Mouse (Mus musculus) forebrain, embryonic 11.5 days (tissue): ENCODE results near the gene Kcnk10. TPM values are rescaled to one million over a fixed set of nuclear protein-coding genes. Genes with fewer than 3 reads are reported as not detected.

Source experiments
- ATAC-seq: fragments of 200-750 bp; cut with Nextera tagmentation; replicated peaks from 2 replicates; pipeline ENCODE4 v1.8.0; 2017; ENCODE audit warnings: moderate TSS enrichment; ENCODE audit not compliant: low FRiP score
- DNase-seq: peaks from one replicate; pipeline ENCODE4 v3.0.0-alpha.2; 2017; ENCODE audit warnings: low spot score
- H3K27ac ChIP-seq: fragments of 300-500 bp; sonication (generic); 2 replicates; pipeline ENCODE4 v1.5.1; 2014; ENCODE audit warnings: low read depth, low read length
- H3K27me3 ChIP-seq: fragments of 300-500 bp; sonication (generic); 2 replicates; pipeline ENCODE4 v1.6.1; 2014; ENCODE audit warnings: mild to moderate bottlenecking, low read length, mixed read lengths; ENCODE audit not compliant: control insufficient read depth, insufficient read depth
- H3K36me3 ChIP-seq: fragments of 300-500 bp; sonication (generic); 2 replicates; pipeline ENCODE4 v1.6.1; 2014; ENCODE audit warnings: mild to moderate bottlenecking, low read length, moderate library complexity, mixed read lengths; ENCODE audit not compliant: control insufficient read depth, insufficient read depth
- H3K4me1 ChIP-seq: fragments of 300-500 bp; sonication (generic); replicated peaks from 2 replicates; pipeline ENCODE4 v1.6.1; 2014; ENCODE audit warnings: low read length, mixed read lengths; ENCODE audit not compliant: control insufficient read depth, insufficient read depth
- H3K4me2 ChIP-seq: fragments of 300-500 bp; sonication (generic); 2 replicates; pipeline ENCODE4 v1.6.1; 2014; ENCODE audit warnings: low read depth, mild to moderate bottlenecking, low read length, moderate library complexity, mixed read lengths; ENCODE audit not compliant: severe bottlenecking
- H3K4me3 ChIP-seq: fragments of 300-500 bp; sonication (generic); 2 replicates; pipeline ENCODE4 v1.5.1; 2014; ENCODE audit warnings: low read depth, low read length
- H3K9ac ChIP-seq: fragments of 300-500 bp; sonication (generic); 2 replicates; pipeline ENCODE4 v1.6.1; 2014; ENCODE audit warnings: low read length
- H3K9me3 ChIP-seq: fragments of 300-500 bp; sonication (generic); 2 replicates; pipeline ENCODE4 v1.6.1; 2016; ENCODE audit warnings: low read length, mixed read lengths; ENCODE audit not compliant: control insufficient read depth
- WGBS: fragments of 180-500 bp; shearing (Covaris S2); extraction: QIAGEN DNeasy Blood & Tissue Kit; methylation state at CpG from one replicate; pipeline ENCODE4 v1.1.7; 2014; 5-methylcytosine and 5-hydroxymethylcytosine counted together
- polyA plus RNA-seq: library from polyadenylated mRNA; unstranded; fragments of >200 nt; fragmentation: Nextera tagmentation; extraction: Ambion mirVana; gene quantifications from 2 replicates; pipeline ENCODE4 v1.2.1, GENCODE M21; 2014

The Kcnk10 gene
- polyA plus RNA-seq, 1 experiment from 2014 or later, result 39.2 TPM

- no peak overlapping the region for H3K4me3 ChIP-seq
- DNase-seq (no peak), ATAC-seq (no peak; the same call in 1 of the 2 replicates)
- peak overlapping the region; percentile 15; the same call in 1 of the 2 replicates for H3K4me2 ChIP-seq
- H3K36me3 ChIP-seq, result no peaks in the 10 kb centered on the region
- H3K27ac ChIP-seq, result peak overlapping the region; percentile 84
- no peak overlapping the region for H3K9ac ChIP-seq
- no peaks in the 10 kb centered on the region for H3K27me3 ChIP-seq
- peaks cover 34% of the 10 kb centered on the region for H3K4me1 ChIP-seq
- H3K9me3 ChIP-seq, result no peaks in the 10 kb centered on the region
- 65% methylated on average over 4 of the region's 4 CpGs for WGBS
These were observed 14.8 kb downstream of the Kcnk10 start for GRCm38 (mm10) chr12:98563261-98563660.

GRCm38 (mm10) chr12:98562341-98562977 is 15.7 kb downstream of the Kcnk10 start:
- no peak overlapping the region for H3K4me3 ChIP-seq
- H3K4me1 ChIP-seq, result peaks cover 34% of the 10 kb centered on the region
- 15% methylated on average over 13 of the region's 13 CpGs for WGBS
- DNase-seq (peak; percentile 84), ATAC-seq (peak; percentile 93)
- no peaks in the 10 kb centered on the region for H3K36me3 ChIP-seq
- no peaks in the 10 kb centered on the region for H3K9me3 ChIP-seq
- H3K27ac ChIP-seq, result peak overlapping the region; percentile 94
- H3K9ac ChIP-seq, result peak overlapping the region; percentile 35
- H3K27me3 ChIP-seq, result no peaks in the 10 kb centered on the region
- H3K4me2 ChIP-seq, result peak overlapping the region; percentile 11; the same call in 1 of the 2 replicates

- no peaks in the 10 kb centered on the region for H3K27me3 ChIP-seq
- H3K4me2 ChIP-seq, result no peak overlapping the region
- H3K9me3 ChIP-seq, result no peaks in the 10 kb centered on the region
- WGBS, result 92% methylated on average over 3 of the region's 3 CpGs
- H3K4me3 ChIP-seq, result no peak overlapping the region
- H3K36me3 ChIP-seq, result no peaks in the 10 kb centered on the region
- DNase-seq, result no peak
- ATAC-seq, result no peak
- H3K9ac ChIP-seq, result no peak overlapping the region
- peaks cover 26% of the 10 kb centered on the region for H3K4me1 ChIP-seq
- H3K27ac ChIP-seq, result no peak overlapping the region
These were observed 18.1 kb downstream of the Kcnk10 start for GRCm38 (mm10) chr12:98560038-98560437.

- DNase-seq (no peak), ATAC-seq (no peak)
- peaks cover 9% of the 10 kb centered on the region for H3K4me1 ChIP-seq
- H3K36me3 ChIP-seq, result no peaks in the 10 kb centered on the region
- no peaks in the 10 kb centered on the region for H3K27me3 ChIP-seq
- H3K4me3 ChIP-seq, result no peak overlapping the region
- no peak overlapping the region for H3K9ac ChIP-seq
- 88% methylated on average over 7 of the region's 7 CpGs for WGBS
- no peak overlapping the region for H3K27ac ChIP-seq
- no peaks in the 10 kb centered on the region for H3K9me3 ChIP-seq
- H3K4me2 ChIP-seq, result no peak overlapping the region
These were observed 21.0 kb downstream of the Kcnk10 start for GRCm38 (mm10) chr12:98557013-98557677.

GRCm38 (mm10) chr12:98549981-98550380 is 28.1 kb downstream of the Kcnk10 start:
- H3K4me2 ChIP-seq, result no peak overlapping the region
- no peak overlapping the region for H3K27ac ChIP-seq
- H3K27me3 ChIP-seq, result no peaks in the 10 kb centered on the region
- no peaks in the 10 kb centered on the region for H3K36me3 ChIP-seq
- DNase-seq, result no peak
- no peak overlapping the region for H3K9ac ChIP-seq
- no peaks in the 10 kb centered on the region for H3K4me1 ChIP-seq
- no peaks in the 10 kb centered on the region for H3K9me3 ChIP-seq
- no peak overlapping the region for H3K4me3 ChIP-seq
- WGBS, result 98% methylated on average over 6 of the region's 6 CpGs
- ATAC-seq, result no peak

- Histone ChIP-seq H3K9ac (no peak overlapping the region), H3K4me1 (no peaks in the 10 kb centered on the region), H3K27me3 (no peaks in the 10 kb centered on the region), H3K9me3 (no peaks in the 10 kb centered on the region), H3K4me2 (no peak overlapping the region), H3K4me3 (no peak overlapping the region), H3K36me3 (no peaks in the 10 kb centered on the region), H3K27ac (no peak overlapping the region)
- DNase-seq (no peak), ATAC-seq (no peak)
- 90% methylated on average over 9 of the region's 9 CpGs for WGBS
These were observed 30.0 kb downstream of the Kcnk10 start for GRCm38 (mm10) chr12:98548141-98548540.

- no peaks in the 10 kb centered on the region for H3K27me3 ChIP-seq
- DNase-seq (no peak), ATAC-seq (no peak)
- no peaks in the 10 kb centered on the region for H3K36me3 ChIP-seq
- no peaks in the 10 kb centered on the region for H3K4me1 ChIP-seq
- no peak overlapping the region for H3K4me2 ChIP-seq
- H3K9ac ChIP-seq, result no peak overlapping the region
- no peak overlapping the region for H3K4me3 ChIP-seq
- 95% methylated on average over 2 of the region's 2 CpGs for WGBS
- peak overlapping the region; percentile 25; the same call in 1 of the 2 replicates for H3K27ac ChIP-seq
- no peaks in the 10 kb centered on the region for H3K9me3 ChIP-seq
These were observed 32.2 kb downstream of the Kcnk10 start for GRCm38 (mm10) chr12:98545875-98546274.

GRCm38 (mm10) chr12:98545251-98545560 is 32.9 kb downstream of the Kcnk10 start:
- H3K9me3 ChIP-seq, result no peaks in the 10 kb centered on the region
- H3K9ac ChIP-seq, result no peak overlapping the region
- no peak overlapping the region for H3K4me2 ChIP-seq
- WGBS, result 86% methylated on average over 4 of the region's 4 CpGs
- H3K27ac ChIP-seq, result no peak overlapping the region
- no peaks in the 10 kb centered on the region for H3K27me3 ChIP-seq
- no peaks in the 10 kb centered on the region for H3K4me1 ChIP-seq
- no peaks in the 10 kb centered on the region for H3K36me3 ChIP-seq
- no peak for DNase-seq
- no peak overlapping the region for H3K4me3 ChIP-seq
- no peak for ATAC-seq
